Mouse (Mus musculus) gastrocnemius, adult 2 months (tissue): Measurements from ENCODE around the gene Hes5. TPM values are rescaled to one million over a fixed set of nuclear protein-coding genes. Genes with fewer than 3 reads are reported as not detected.
A peak's percentile ranks its signal among the peaks of the same experiment; 100 is the strongest.

ENCODE experiments used
- DNase-seq: peaks from one replicate; pipeline ENCODE4 v3.0.0; 2022
- H3K27ac ChIP-seq: fragments of 200-600 bp; 2 replicates; pipeline ENCODE4 v1.8.1; 2022; ENCODE audit warnings: mild to moderate bottlenecking
- H3K4me3 ChIP-seq: fragments of 200-600 bp; 2 replicates; pipeline ENCODE4 v1.8.1; 2022; ENCODE audit warnings: mild to moderate bottlenecking, moderate library complexity
- CTCF ChIP-seq: fragments of 200-600 bp; IDR thresholded peaks from 2 replicates; pipeline ENCODE4 v1.8.1; 2022; ENCODE audit warnings: antibody characterized with exemption, mild to moderate bottlenecking, moderate library complexity
- intact Hi-C: fragments of 180-260 bp; cut with DNase I; formaldehyde crosslinking; loops from one replicate; pipeline ENCODE4 v1.15.1; 2025
- total RNA-seq, 2 experiments: library from RNA; stranded (reverse); gene quantifications; 2 replicates each; pipeline ENCODE4 v1.2.3; 2021

The Hes5 gene
- total RNA-seq, 2 experiments from 2014 or later, result not detected

GRCm38 (mm10) chr4:155010870-155011269 lies 50.1 kb downstream of the Hes5 start:
- H3K27ac ChIP-seq, result no peak overlapping the region
- DNase-seq, result peak; percentile 69
- intact Hi-C loops, result no loop called here
- no peak overlapping the region for H3K4me3 ChIP-seq
- TF ChIP-seq CTCF, result no peak

- Histone ChIP-seq H3K4me3 (no peak overlapping the region), H3K27ac (no peak overlapping the region)
- DNase-seq, result no peak
- intact Hi-C loops, result no loop called here
- TF ChIP-seq CTCF, result no peak
Measured at GRCm38 (mm10) chr4:155011312-155012025, 50.7 kb downstream of the Hes5 start.

Other genes with a start within 250 kb of the Hes5 start
- not detected for gene Ttc34, start 123.5 kb upstream of the Hes5 start, total RNA-seq
- not detected for gene Mmel1, start 91.3 kb upstream of the Hes5 start, total RNA-seq
- gene Fam213b, start 61.8 kb upstream of the Hes5 start, total RNA-seq, result 100 to 1,000 TPM in 1 of 2 experiments, 10 to 100 TPM in 1; 67.9 to 100 TPM
- 1 to 10 TPM; 1.1 to 2.5 TPM for gene Tnfrsf14, start 32.4 kb upstream of the Hes5 start, total RNA-seq
- 10 to 100 TPM; 33.8 to 43.6 TPM for gene Pank4, start 3.2 kb downstream of the Hes5 start, total RNA-seq
- under 1 TPM in 1 of 2 experiments, not detected in 1; 0.38 TPM for gene Plch2, start 95.9 kb downstream of the Hes5 start, total RNA-seq
- 10 to 100 TPM; 12.9 to 17.9 TPM for gene Pex10, start 106.1 kb downstream of the Hes5 start, total RNA-seq
- gene Rer1, start 125.5 kb downstream of the Hes5 start, total RNA-seq, result 10 to 100 TPM; 54.8 to 59.3 TPM
- 1 to 10 TPM; 1.3 TPM for gene Morn1, start 125.7 kb downstream of the Hes5 start, total RNA-seq